Mouse (Mus musculus): ENCODE results near the gene Fahd1. TPM values are rescaled to one million over a fixed set of nuclear protein-coding genes. Genes with fewer than 3 reads are reported as not detected.

Gene Fahd1
- total and polyA plus RNA-seq, 2 experiments from 2014 or later, result 60.1 to 86.4 TPM

DNA sequence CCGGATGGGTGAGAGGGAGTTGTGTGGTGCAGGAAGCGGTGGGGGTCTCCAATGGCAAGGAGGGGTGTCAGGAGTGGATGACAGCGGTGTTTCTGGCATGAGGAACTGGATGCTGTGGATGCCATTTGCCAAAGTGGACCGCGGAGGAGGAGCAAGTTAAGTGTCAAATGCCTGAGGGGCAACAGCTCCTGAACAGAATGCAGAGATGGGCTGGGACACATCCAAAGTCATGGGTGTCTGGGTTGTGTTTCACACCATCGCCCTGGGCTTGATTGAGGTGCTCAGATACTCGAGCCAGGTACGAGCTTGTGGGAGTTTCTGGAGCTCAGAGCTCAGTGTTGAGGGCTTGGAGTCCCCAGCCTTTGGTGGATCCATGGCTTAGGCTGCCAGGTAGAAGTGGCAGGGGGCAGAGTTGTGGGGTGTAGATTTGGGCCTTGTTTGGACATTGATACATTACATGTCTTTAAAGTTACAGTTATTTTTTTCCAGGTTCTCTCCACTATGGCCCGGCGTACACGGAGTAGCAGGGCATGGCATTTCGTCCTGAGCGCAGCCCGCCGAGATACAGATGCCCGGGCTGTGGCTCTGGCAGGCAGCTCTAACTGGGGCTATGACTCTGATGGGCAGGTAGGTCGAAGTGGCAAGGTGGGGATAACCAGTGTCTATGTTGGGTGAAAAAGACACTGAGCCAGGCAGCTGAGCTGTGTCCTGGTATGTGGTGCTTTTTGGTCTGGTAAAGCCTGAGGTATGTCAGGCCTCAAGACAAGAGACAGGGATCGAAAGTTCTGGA is 37.3 kb upstream of the Fahd1 start:
- H3K4me1 ChIP-seq (ENCODE audit: control insufficient read depth, insufficient read depth), result peaks cover 17% of the 10 kb centered on the region
- peak; percentile 22 for DNase-seq (ENCODE audit: low spot score)
- TF ChIP-seq CTCF (IDR thresholded peaks at IDR 0.05; ENCODE audit: low read depth) (no peak), EP300 (IDR thresholded peaks at IDR 0.05; ENCODE audit: low read depth) (no peak)
- peaks cover 30% of the 10 kb centered on the region for H3K36me3 ChIP-seq (replicated peaks; ENCODE audit: control insufficient read depth, insufficient read depth, low read length)
- H3K4me2 ChIP-seq (ENCODE audit: low read depth, low read length), result peak overlapping the region; percentile 97
- peak overlapping the region; percentile 88 for H3K4me3 ChIP-seq (ENCODE audit: low read depth, low read length)
- peak overlapping the region; percentile 82 for H3K9ac ChIP-seq (replicated peaks; ENCODE audit: low read depth, low read length)
- H3K9me3 ChIP-seq (replicated peaks; ENCODE audit: control insufficient read depth, low read length), result no peaks in the 10 kb centered on the region
- WGBS, result 58% methylated on average over 18 of the region's 18 CpGs
- ATAC-seq (ENCODE audit: insufficient read depth, low read depth), result no peak
- H3K27me3 ChIP-seq (ENCODE audit: control insufficient read depth, insufficient read depth, low read length), result no peaks in the 10 kb centered on the region
- H3K27ac ChIP-seq (ENCODE audit: low read depth), result peak overlapping the region; percentile 92

DNA sequence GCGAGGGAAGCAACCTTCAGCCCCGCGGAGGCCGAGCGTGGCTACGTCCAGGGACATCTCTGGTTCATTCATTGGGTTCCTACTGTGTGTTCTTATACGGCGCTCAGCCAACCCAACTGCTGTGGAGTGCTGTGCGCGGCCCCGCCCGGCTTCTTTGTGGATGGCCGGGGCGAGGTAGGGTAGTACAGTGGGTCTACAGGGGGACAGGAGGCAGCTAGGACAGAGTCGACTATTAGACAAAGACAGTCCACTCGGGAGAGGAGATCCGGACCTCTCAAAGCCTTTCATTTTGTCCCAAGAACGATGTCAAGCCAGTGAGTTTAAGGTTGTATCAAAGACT is 36.7 kb upstream of the Fahd1 start:
- Histone ChIP-seq H3K4me1 (ENCODE audit: control insufficient read depth, insufficient read depth) (peaks cover 17% of the 10 kb centered on the region), H3K4me2 (ENCODE audit: low read depth, low read length) (peak overlapping the region; percentile 97), H3K27ac (ENCODE audit: low read depth) (peak overlapping the region; percentile 92), H3K36me3 (replicated peaks; ENCODE audit: control insufficient read depth, insufficient read depth, low read length) (peaks cover 24% of the 10 kb centered on the region), H3K4me3 (ENCODE audit: low read depth, low read length) (peak overlapping the region; percentile 88), H3K9ac (replicated peaks; ENCODE audit: low read depth, low read length) (peak overlapping the region; percentile 82), H3K27me3 (ENCODE audit: control insufficient read depth, insufficient read depth, low read length) (no peaks in the 10 kb centered on the region), H3K9me3 (replicated peaks; ENCODE audit: control insufficient read depth, low read length) (no peaks in the 10 kb centered on the region)
- WGBS, result under 1% methylated on average over 18 of the region's 18 CpGs
- ATAC-seq (ENCODE audit: insufficient read depth, low read depth) (peak; percentile 15), DNase-seq (ENCODE audit: low spot score) (no peak)
- no peak for TF ChIP-seq EP300 (IDR thresholded peaks at IDR 0.05; ENCODE audit: low read depth)
- no peak for TF ChIP-seq CTCF (IDR thresholded peaks at IDR 0.05; ENCODE audit: low read depth)

DNA sequence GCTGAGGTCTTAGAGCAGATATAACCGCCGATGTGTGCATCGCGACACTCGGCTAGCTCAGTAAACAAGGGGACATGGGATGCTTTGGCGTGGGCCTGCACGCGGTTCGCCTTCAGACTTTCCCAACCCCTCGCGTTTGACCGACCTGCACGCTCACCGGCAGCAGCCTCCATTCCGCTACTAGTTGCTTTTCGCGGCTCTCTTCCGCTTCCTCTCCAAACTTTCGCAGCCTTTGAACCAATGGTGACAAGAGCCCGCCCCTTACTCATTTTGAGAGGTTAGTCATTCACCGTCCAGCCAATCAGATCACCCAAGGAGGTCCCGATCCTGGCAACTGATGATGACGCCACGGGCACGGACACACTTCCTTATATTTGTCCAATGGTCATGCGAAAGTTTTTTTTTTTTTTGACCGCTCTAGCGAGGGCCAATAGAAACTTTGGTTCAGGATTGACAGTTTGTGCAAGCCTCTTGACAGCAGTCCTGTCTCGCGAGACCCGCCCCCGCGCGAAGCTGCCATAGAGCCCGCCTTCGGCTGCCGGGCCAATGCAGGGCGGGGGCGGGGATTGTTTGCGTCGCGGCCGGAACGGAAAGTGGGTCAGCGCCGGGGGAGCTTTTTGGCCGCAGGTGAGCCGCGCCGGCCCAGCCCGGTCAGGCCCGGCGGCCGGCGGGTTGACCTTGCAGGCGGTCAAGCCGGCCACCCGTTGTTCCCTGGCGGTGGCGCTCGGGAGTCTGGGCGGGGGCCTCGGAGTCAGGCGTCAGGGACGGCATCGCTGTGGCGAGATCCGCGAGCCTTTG is 36.2 kb upstream of the Fahd1 start, which contains the start of the genes Nubp2 and Spsb3:
Gene Nubp2, minus strand, starts transcription at position 216 of the 798 bp plus-strand sequence.
Gene Spsb3, plus strand, starts transcription at position 510 of the 798 bp plus-strand sequence.
- under 1% methylated on average over 69 of the region's 69 CpGs for WGBS
- Histone ChIP-seq H3K27me3 (ENCODE audit: control insufficient read depth, insufficient read depth, low read length) (no peaks in the 10 kb centered on the region), H3K27ac (ENCODE audit: low read depth) (peak within 1 kb of the TSS; percentile 92), H3K9me3 (replicated peaks; ENCODE audit: control insufficient read depth, low read length) (no peaks in the 10 kb centered on the region), H3K36me3 (replicated peaks; ENCODE audit: control insufficient read depth, insufficient read depth, low read length) (peaks cover 20% of the 10 kb centered on the region), H3K4me3 (ENCODE audit: low read depth, low read length) (peak within 1 kb of the TSS; percentile 88), H3K4me2 (ENCODE audit: low read depth, low read length) (peak within 1 kb of the TSS; percentile 97), H3K9ac (replicated peaks; ENCODE audit: low read depth, low read length) (peak within 1 kb of the TSS; percentile 82), H3K4me1 (ENCODE audit: control insufficient read depth, insufficient read depth) (peaks cover 17% of the 10 kb centered on the region)
- TF ChIP-seq EP300 (IDR thresholded peaks at IDR 0.05; ENCODE audit: low read depth) (peak; percentile 91), CTCF (IDR thresholded peaks at IDR 0.05; ENCODE audit: low read depth) (0 out of 2 replicates have a peak, but pooled peaks have one; percentile 1)
- ATAC-seq (ENCODE audit: insufficient read depth, low read depth) (peak; percentile 95), DNase-seq (ENCODE audit: low spot score) (peak; percentile 100)

GRCm38 (mm10) chr17:24885356-24886133 is 35.4 kb upstream of the Fahd1 start:
- Histone ChIP-seq H3K4me2 (ENCODE audit: low read depth, low read length) (peak overlapping the region; percentile 89), H3K36me3 (replicated peaks; ENCODE audit: control insufficient read depth, insufficient read depth, low read length) (peaks cover 12% of the 10 kb centered on the region), H3K27ac (ENCODE audit: low read depth) (peak overlapping the region; percentile 27; the same call in 1 of the 2 replicates), H3K9me3 (replicated peaks; ENCODE audit: control insufficient read depth, low read length) (no peaks in the 10 kb centered on the region), H3K27me3 (ENCODE audit: control insufficient read depth, insufficient read depth, low read length) (no peaks in the 10 kb centered on the region), H3K4me3 (ENCODE audit: low read depth, low read length) (peak overlapping the region; percentile 82), H3K9ac (replicated peaks; ENCODE audit: low read depth, low read length) (peak overlapping the region; percentile 71), H3K4me1 (ENCODE audit: control insufficient read depth, insufficient read depth) (peaks cover 17% of the 10 kb centered on the region)
- 19% methylated on average over 22 of the region's 22 CpGs for WGBS
- TF ChIP-seq EP300 (IDR thresholded peaks at IDR 0.05; ENCODE audit: low read depth) (no peak), CTCF (IDR thresholded peaks at IDR 0.05; ENCODE audit: low read depth) (no peak)
- ATAC-seq (ENCODE audit: insufficient read depth, low read depth) (no peak), DNase-seq (ENCODE audit: low spot score) (no peak)

DNA sequence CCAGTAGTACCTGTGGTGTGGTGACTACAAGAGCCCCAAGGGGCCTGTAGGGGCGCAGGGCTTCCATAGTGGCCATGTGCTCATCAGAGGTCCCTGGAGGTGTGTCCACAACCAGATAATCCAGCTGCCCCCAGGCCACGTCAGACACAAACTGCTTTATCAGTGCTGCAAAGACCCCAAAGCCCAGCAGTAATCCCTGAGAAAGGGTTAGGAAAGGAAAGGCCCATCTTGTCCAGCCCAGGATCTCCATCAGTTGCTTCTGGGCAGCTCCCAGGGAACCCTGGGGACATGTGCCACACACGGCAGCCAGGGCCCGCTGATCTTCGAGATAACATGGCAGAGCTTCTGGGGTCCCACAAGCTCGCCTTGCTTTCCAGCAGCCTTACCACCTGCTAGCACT is 34.2 kb upstream of the Fahd1 start:
- 80% methylated on average over 6 of the region's 6 CpGs for WGBS
- Histone ChIP-seq H3K4me3 (ENCODE audit: low read depth, low read length) (no peak overlapping the region), H3K4me1 (ENCODE audit: control insufficient read depth, insufficient read depth) (peaks cover 17% of the 10 kb centered on the region), H3K36me3 (replicated peaks; ENCODE audit: control insufficient read depth, insufficient read depth, low read length) (peaks cover 7% of the 10 kb centered on the region), H3K9ac (replicated peaks; ENCODE audit: low read depth, low read length) (no peak overlapping the region), H3K27me3 (ENCODE audit: control insufficient read depth, insufficient read depth, low read length) (no peaks in the 10 kb centered on the region), H3K4me2 (ENCODE audit: low read depth, low read length) (no peak overlapping the region), H3K27ac (ENCODE audit: low read depth) (no peak overlapping the region), H3K9me3 (replicated peaks; ENCODE audit: control insufficient read depth, low read length) (no peaks in the 10 kb centered on the region)
- ATAC-seq (ENCODE audit: insufficient read depth, low read depth), result no peak
- DNase-seq (ENCODE audit: low spot score), result no peak
- TF ChIP-seq EP300 (IDR thresholded peaks at IDR 0.05; ENCODE audit: low read depth), result no peak
- no peak for TF ChIP-seq CTCF (IDR thresholded peaks at IDR 0.05; ENCODE audit: low read depth)
